Mouse (Mus musculus) liver, embryonic 14.5 days (tissue): ENCODE measurements around the gene Olfr1204. TPM values are rescaled to one million over a fixed set of nuclear protein-coding genes. Genes with fewer than 3 reads are reported as not detected.

Experiments
- ATAC-seq: fragments of 200-750 bp; cut with Nextera tagmentation; 2 replicates; pipeline ENCODE4 v1.8.0; 2017; ENCODE audit warnings: moderate number of reproducible peaks, mild to moderate bottlenecking, moderate library complexity; ENCODE audit not compliant: insufficient read depth
- DNase-seq, 3 experiments: peaks; one replicate each; pipeline ENCODE4 v3.0.0-alpha.2; 2012 to 2013; ENCODE audit warnings: low read depth in 3 of 3, low spot score in 3 of 3
- H3K27ac ChIP-seq: fragments of 300-500 bp; sonication (generic); 2 replicates; pipeline ENCODE4 v1.5.1; 2014; ENCODE audit warnings: moderate library complexity, mild to moderate bottlenecking, control low read depth, inconsistent platforms
- H3K27me3 ChIP-seq: fragments of 300-500 bp; sonication (generic); 2 replicates; pipeline ENCODE4 v1.6.1; 2014; ENCODE audit warnings: mild to moderate bottlenecking, low read length, moderate library complexity; ENCODE audit not compliant: control insufficient read depth, insufficient read depth
- H3K36me3 ChIP-seq: fragments of 300-500 bp; sonication (generic); replicated peaks from 2 replicates; pipeline ENCODE4 v1.6.1; 2014; ENCODE audit warnings: low read depth; ENCODE audit not compliant: control insufficient read depth, insufficient read depth
- H3K4me1 ChIP-seq, 2 experiments: fragments of 200-500 bp in 1 of 2; fragments of 300-500 bp in 1 of 2; sonication (generic) in 1 of 2; replicated peaks; 2 replicates each; pipeline ENCODE4 v1.6.1; 2012 to 2014; ENCODE audit warnings: antibody characterized with exemption in 1 of 2, inconsistent platforms in 1 of 2, low read length in 1 of 2; ENCODE audit not compliant: control insufficient read depth in 2 of 2, insufficient read depth in 2 of 2
- H3K4me2 ChIP-seq: fragments of 300-500 bp; sonication (generic); 2 replicates; pipeline ENCODE4 v1.6.1; 2014; ENCODE audit warnings: low read depth, mild to moderate bottlenecking, control low read depth, moderate library complexity
- H3K4me3 ChIP-seq, 2 experiments: fragments of 200-500 bp in 1 of 2; fragments of 300-500 bp in 1 of 2; sonication (generic) in 1 of 2; 2 replicates each; pipeline ENCODE4 v1.5.1; 2012 to 2014; ENCODE audit warnings: low read depth in 2 of 2, low read length in 2 of 2, mild to moderate bottlenecking in 2 of 2, control low read depth in 1 of 2, inconsistent platforms in 1 of 2, moderate library complexity in 1 of 2; ENCODE audit not compliant: insufficient read depth in 1 of 2
- H3K9ac ChIP-seq: fragments of 300-500 bp; sonication (generic); replicated peaks from 2 replicates; pipeline ENCODE4 v1.6.1; 2014; ENCODE audit warnings: mild to moderate bottlenecking, control low read depth, moderate library complexity
- H3K9me3 ChIP-seq: fragments of 300-500 bp; sonication (generic); 2 replicates; pipeline ENCODE4 v1.6.1; 2016; ENCODE audit warnings: low read length, mixed read lengths; ENCODE audit not compliant: control insufficient read depth
- CTCF ChIP-seq: IDR thresholded peaks from 2 replicates; pipeline ENCODE4 v1.5.1; 2016; ENCODE audit warnings: antibody characterized with exemption, low read depth, control low read depth
- EP300 ChIP-seq: IDR thresholded peaks from 2 replicates; pipeline ENCODE4 v1.6.1; 2016; ENCODE audit warnings: antibody characterized with exemption, low read depth
- WGBS: fragments of 180-500 bp; shearing (Covaris S2); extraction: QIAGEN DNeasy Blood & Tissue Kit; methylation state at CpG from one replicate; pipeline ENCODE4 v1.1.7; 2014; ENCODE audit not compliant: insufficient replicate concordance; 5-methylcytosine and 5-hydroxymethylcytosine counted together
- polyA plus RNA-seq, 2 experiments: library from polyadenylated mRNA; depleted of rRNA in 1 of 2; stranded (reverse) in 1 of 2; unstranded in 1 of 2; fragments of >200 nt; fragmentation: Nextera tagmentation in 1 of 2; extraction: Ambion mirVana in 1 of 2; gene quantifications; 2 replicates each; pipeline versions ENCODE4 v1.2.1 to v1.2.3; 2012 to 2014

Gene Olfr1204
- not detected in 2 replicates for polyA plus RNA-seq (2012; rRNA removed)
- polyA plus RNA-seq (2014; fragmentation: Nextera tagmentation; extraction: Ambion mirVana): not detected in 2 replicates

DNA sequence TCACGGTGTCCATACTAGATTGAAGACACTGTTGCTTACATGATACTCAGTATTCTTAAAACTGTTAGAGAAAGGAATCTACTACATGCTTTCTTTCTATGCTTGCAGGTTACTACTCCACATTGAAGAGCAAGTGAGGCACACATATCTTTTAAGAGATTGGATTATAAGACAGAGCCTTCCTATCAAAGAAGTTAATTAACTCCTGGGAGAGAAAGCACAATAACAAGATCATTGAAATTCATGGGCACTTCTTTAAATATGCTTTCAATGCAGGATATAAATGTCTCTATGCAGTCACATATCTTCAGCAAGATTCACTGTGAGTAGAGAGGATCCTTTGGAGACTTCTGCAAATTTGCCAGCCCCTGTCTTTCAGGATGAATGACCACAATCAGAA, at the start of gene Olfr1204:
TSS of gene Olfr1204 (plus strand) at position 301 of the 400 bp plus-strand sequence.
- no peak within 1 kb of the TSS for H3K27ac ChIP-seq
- H3K9ac ChIP-seq: no peak within 1 kb of the TSS
- no peaks in the 10 kb centered on the region for H3K9me3 ChIP-seq
- no peaks in the 10 kb centered on the region for H3K27me3 ChIP-seq
- no peaks in the 10 kb centered on the region for H3K36me3 ChIP-seq
- WGBS: 61% methylated on average over 1 of the region's 1 CpGs
- TF ChIP-seq CTCF (no peak), EP300 (no peak)
- H3K4me3 ChIP-seq: no peak within 1 kb of the TSS
- no peaks in the 10 kb centered on the region for H3K4me1 ChIP-seq
- H3K4me2 ChIP-seq: no peak within 1 kb of the TSS
- DNase-seq (no peak), ATAC-seq (no peak)

GRCm38 (mm10) chr2:88814196-88814595, 34.9 kb upstream of the Olfr1204 start, which contains the start of gene Olfr1202:
Olfr1202 (plus strand) TSS chr2:88814496.
- H3K4me1 ChIP-seq: no peaks in the 10 kb centered on the region
- no peaks in the 10 kb centered on the region for H3K27me3 ChIP-seq
- H3K27ac ChIP-seq: no peak within 1 kb of the TSS
- no peak within 1 kb of the TSS for H3K9ac ChIP-seq
- ATAC-seq: no peak
- H3K36me3 ChIP-seq: no peaks in the 10 kb centered on the region
- H3K4me2 ChIP-seq: no peak within 1 kb of the TSS
- 45% methylated on average over 1 of the region's 1 CpGs for WGBS
- DNase-seq: no peak
- TF ChIP-seq CTCF (no peak), EP300 (no peak)
- no peak within 1 kb of the TSS for H3K4me3 ChIP-seq
- no peaks in the 10 kb centered on the region for H3K9me3 ChIP-seq

GRCm38 (mm10) chr2:88829437-88829836, 19.7 kb upstream of the Olfr1204 start, which contains the start of gene Olfr1205:
Olfr1205 (plus strand) TSS chr2:88829737.
- no peaks in the 10 kb centered on the region for H3K4me1 ChIP-seq
- no peaks in the 10 kb centered on the region for H3K9me3 ChIP-seq
- no peaks in the 10 kb centered on the region for H3K27me3 ChIP-seq
- no peak within 1 kb of the TSS for H3K4me3 ChIP-seq
- no peak within 1 kb of the TSS for H3K4me2 ChIP-seq
- 62% methylated on average over 2 of the region's 2 CpGs for WGBS
- ATAC-seq (no peak), DNase-seq (no peak)
- no peak for TF ChIP-seq EP300
- no peak for TF ChIP-seq CTCF
- no peak within 1 kb of the TSS for H3K9ac ChIP-seq
- no peak within 1 kb of the TSS for H3K27ac ChIP-seq
- no peaks in the 10 kb centered on the region for H3K36me3 ChIP-seq

DNA sequence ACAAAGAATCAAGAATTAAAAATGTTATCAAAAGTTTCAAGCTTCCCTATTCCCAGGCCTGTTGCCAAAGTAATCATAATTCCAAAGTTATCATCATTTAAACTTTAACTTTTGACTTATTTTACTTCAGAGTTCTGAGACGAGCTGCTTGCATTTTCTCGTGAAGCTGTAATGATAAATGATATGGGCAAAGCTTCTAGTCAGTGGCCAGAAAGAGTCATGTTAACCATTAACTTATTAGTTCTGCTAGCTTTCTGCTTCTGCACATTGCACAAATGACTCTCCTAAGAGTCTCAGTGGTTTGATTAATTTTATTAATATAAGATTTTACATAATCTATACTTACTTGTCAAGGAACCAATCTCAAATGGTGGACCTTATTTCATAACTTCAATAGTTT, 10.6 kb upstream of the Olfr1204 start:
- H3K27ac ChIP-seq: no peak overlapping the region
- no peak overlapping the region for H3K4me2 ChIP-seq
- no peaks in the 10 kb centered on the region for H3K9me3 ChIP-seq
- no peak for DNase-seq
- WGBS: 59% methylated on average over 2 of the region's 2 CpGs
- ATAC-seq: no peak
- no peaks in the 10 kb centered on the region for H3K36me3 ChIP-seq
- H3K27me3 ChIP-seq: no peaks in the 10 kb centered on the region
- no peak overlapping the region for H3K4me3 ChIP-seq
- H3K4me1 ChIP-seq: no peaks in the 10 kb centered on the region
- H3K9ac ChIP-seq: no peak overlapping the region
- TF ChIP-seq EP300: no peak
- no peak for TF ChIP-seq CTCF

GRCm38 (mm10) chr2:88862931-88863330, 13.8 kb downstream of the Olfr1204 start, which contains the start of gene Olfr1206:
Olfr1206 (plus strand) TSS chr2:88863231.
- WGBS: 51% methylated on average over 2 of the region's 2 CpGs
- Histone ChIP-seq H3K27ac (no peak within 1 kb of the TSS), H3K4me1 (no peaks in the 10 kb centered on the region), H3K4me3 (no peak within 1 kb of the TSS), H3K36me3 (no peaks in the 10 kb centered on the region), H3K9me3 (no peaks in the 10 kb centered on the region), H3K27me3 (no peaks in the 10 kb centered on the region), H3K4me2 (no peak within 1 kb of the TSS), H3K9ac (no peak within 1 kb of the TSS)
- no peak for DNase-seq
- TF ChIP-seq CTCF (no peak), EP300 (no peak)
- no peak for ATAC-seq
